9 mouse cellular contexts compared by ENCODE assay signal in genomic region chr1:38695812-38696681, GRCm38 (mm10). TPM values are rescaled to one million over a fixed set of nuclear protein-coding genes. Genes with fewer than 3 reads are reported as not detected.
DNase-seq lines count a peak whose midpoint lies in the region; ATAC-seq and TF ChIP-seq lines count a peak whose summit lies in the region.
"Had no signal": no experiment of that assay in that cellular context is flagged by ENCODE, and none has a peak within 500 bp of the region (broad histone marks: within the 10 kb centered on the region; RNA-seq: fewer than 3 reads in every experiment).

No protein-coding gene starts in this region.

- no peak overlapping the region for H3K4me2 ChIP-seq in midbrain, embryonic 13.5 days (replicated peaks)
- H3K4me2 ChIP-seq in midbrain, embryonic 11.5 days: no peak overlapping the region
- no peak overlapping the region for H3K4me2 ChIP-seq in hindbrain, embryonic 13.5 days
- H3K4me2 ChIP-seq in neural tube, embryonic 15.5 days: no peak overlapping the region
- H3K4me2 ChIP-seq in stomach, postnatal 0 days (replicated peaks; ENCODE audit: low read depth): no peak overlapping the region
- H3K4me2 ChIP-seq: heart, embryonic 15.5 days had no signal

- H3K9ac ChIP-seq in midbrain, embryonic 13.5 days (replicated peaks): no peak overlapping the region
- no peak overlapping the region for H3K9ac ChIP-seq in midbrain, embryonic 11.5 days (ENCODE audit: low read length)
- H3K9ac ChIP-seq in hindbrain, embryonic 13.5 days: no peak overlapping the region
- no peak overlapping the region for H3K9ac ChIP-seq in neural tube, embryonic 15.5 days (replicated peaks)
- H3K9ac ChIP-seq in stomach, postnatal 0 days (ENCODE audit: low read length): no peak overlapping the region
- H3K9ac ChIP-seq: heart, embryonic 15.5 days had no signal

- no peak for TF ChIP-seq CTCF in stomach, postnatal 0 days (IDR thresholded peaks at IDR 0.05; ENCODE audit: low read depth)

- no peaks in the 10 kb centered on the region for H3K9me3 ChIP-seq in midbrain, embryonic 13.5 days
- H3K9me3 ChIP-seq in midbrain, embryonic 11.5 days (ENCODE audit: control insufficient read depth, low read length): no peaks in the 10 kb centered on the region
- H3K9me3 ChIP-seq in embryonic facial prominence, embryonic 10.5 days: no peaks in the 10 kb centered on the region
- no peaks in the 10 kb centered on the region for H3K9me3 ChIP-seq in hindbrain, embryonic 13.5 days
- no peaks in the 10 kb centered on the region for H3K9me3 ChIP-seq in neural tube, embryonic 15.5 days (replicated peaks)
- no peaks in the 10 kb centered on the region for H3K9me3 ChIP-seq in stomach, postnatal 0 days (ENCODE audit: control insufficient read depth, low read length)
- H3K9me3 ChIP-seq: heart, embryonic 15.5 days had no signal

- DNase-seq in midbrain, embryonic 11.5 days (ENCODE audit: low spot score, missing footprints): no peak
- DNase-seq in embryonic facial prominence, embryonic 10.5 days (ENCODE audit: low spot score): no peak
- DNase-seq in MN1 (ENCODE audit: low spot score): no peak
- DNase-seq in stomach, postnatal 0 days (ENCODE audit: low spot score): no peak

- 54% methylated on average over 15 of the region's 15 CpGs for WGBS in midbrain, embryonic 13.5 days
- WGBS in midbrain, embryonic 11.5 days: 69% methylated on average over 15 of the region's 15 CpGs
- 59% methylated on average over 15 of the region's 15 CpGs for WGBS in embryonic facial prominence, embryonic 10.5 days
- 43% methylated on average over 15 of the region's 15 CpGs for WGBS in hindbrain, embryonic 13.5 days
- WGBS in neural tube, embryonic 15.5 days: 36% methylated on average over 15 of the region's 15 CpGs
- 60% methylated on average over 15 of the region's 15 CpGs for WGBS in stomach, postnatal 0 days

- peaks cover 4% of the 10 kb centered on the region; the same call in 1 of the 2 replicates for H3K4me1 ChIP-seq in midbrain, embryonic 13.5 days (replicated peaks)
- no peaks in the 10 kb centered on the region for H3K4me1 ChIP-seq in midbrain, embryonic 11.5 days (ENCODE audit: control insufficient read depth, insufficient read depth, low read length)
- H3K4me1 ChIP-seq in embryonic facial prominence, embryonic 10.5 days: peaks cover 16% of the 10 kb centered on the region
- H3K4me1 ChIP-seq in hindbrain, embryonic 13.5 days (replicated peaks): peaks cover 4% of the 10 kb centered on the region; the same call in 1 of the 2 replicates
- peaks cover 2% of the 10 kb centered on the region; the same call in 1 of the 2 replicates for H3K4me1 ChIP-seq in neural tube, embryonic 15.5 days
- H3K4me1 ChIP-seq in stomach, postnatal 0 days (replicated peaks; ENCODE audit: control insufficient read depth, insufficient read depth): no peaks in the 10 kb centered on the region

- no peak for TF ChIP-seq EP300 in stomach, postnatal 0 days (optimal IDR thresholded peaks at IDR 0.05)

- 0 out of 2 replicates have a peak overlapping the region, but pooled peaks have one; percentile 14 for H3K27ac ChIP-seq in midbrain, embryonic 13.5 days
- H3K27ac ChIP-seq in midbrain, embryonic 11.5 days (ENCODE audit: low read depth, low read length): no peak overlapping the region
- H3K27ac ChIP-seq in embryonic facial prominence, embryonic 10.5 days (replicated peaks): peak overlapping the region; percentile 30; the same call in 1 of the 2 replicates
- peak overlapping the region; percentile 61 for H3K27ac ChIP-seq in hindbrain, embryonic 13.5 days
- no peak overlapping the region for H3K27ac ChIP-seq in neural tube, embryonic 15.5 days (replicated peaks)
- no peak overlapping the region for H3K27ac ChIP-seq in stomach, postnatal 0 days (replicated peaks)
- H3K27ac ChIP-seq: heart, embryonic 15.5 days; left cerebral cortex, adult 2 months had no signal

- no peaks in the 10 kb centered on the region for H3K36me3 ChIP-seq in midbrain, embryonic 13.5 days
- no peaks in the 10 kb centered on the region for H3K36me3 ChIP-seq in midbrain, embryonic 11.5 days (ENCODE audit: control insufficient read depth, insufficient read depth, low read length)
- H3K36me3 ChIP-seq in embryonic facial prominence, embryonic 10.5 days (replicated peaks): no peaks in the 10 kb centered on the region
- H3K36me3 ChIP-seq in hindbrain, embryonic 13.5 days: no peaks in the 10 kb centered on the region
- no peaks in the 10 kb centered on the region for H3K36me3 ChIP-seq in neural tube, embryonic 15.5 days
- H3K36me3 ChIP-seq in stomach, postnatal 0 days (ENCODE audit: control insufficient read depth, insufficient read depth, low read length): no peaks in the 10 kb centered on the region
- H3K36me3 ChIP-seq: heart, embryonic 15.5 days had no signal

- no peak overlapping the region for H3K4me3 ChIP-seq in midbrain, embryonic 13.5 days (replicated peaks)
- no peak overlapping the region for H3K4me3 ChIP-seq in midbrain, embryonic 11.5 days (ENCODE audit: low read depth, low read length)
- no peak overlapping the region for H3K4me3 ChIP-seq in embryonic facial prominence, embryonic 10.5 days
- no peak overlapping the region for H3K4me3 ChIP-seq in hindbrain, embryonic 13.5 days
- no peak overlapping the region for H3K4me3 ChIP-seq in neural tube, embryonic 15.5 days (replicated peaks)
- H3K4me3 ChIP-seq in stomach, postnatal 0 days (ENCODE audit: low read depth, low read length): no peak overlapping the region
- H3K4me3 ChIP-seq: heart, embryonic 15.5 days; left cerebral cortex, adult 2 months had no signal

- ATAC-seq in midbrain, embryonic 13.5 days: no peak
- ATAC-seq in midbrain, embryonic 11.5 days (ENCODE audit: low FRiP score): no peak
- peak; percentile 54; the same call in 1 of the 2 replicates for ATAC-seq in hindbrain, embryonic 13.5 days (ENCODE audit: low FRiP score)
- ATAC-seq in neural tube, embryonic 15.5 days (ENCODE audit: low FRiP score): peak; percentile 53; the same call in 1 of the 2 replicates
- ATAC-seq in stomach, postnatal 0 days (ENCODE audit: low FRiP score, low TSS enrichment): no peak

- H3K27me3 ChIP-seq in midbrain, embryonic 13.5 days: no peaks in the 10 kb centered on the region
- H3K27me3 ChIP-seq in midbrain, embryonic 11.5 days (ENCODE audit: control insufficient read depth, insufficient read depth, low read length): no peaks in the 10 kb centered on the region
- no peaks in the 10 kb centered on the region for H3K27me3 ChIP-seq in embryonic facial prominence, embryonic 10.5 days (replicated peaks; ENCODE audit: low read depth, poor library complexity, severe bottlenecking)
- H3K27me3 ChIP-seq in hindbrain, embryonic 13.5 days: no peaks in the 10 kb centered on the region
- H3K27me3 ChIP-seq in neural tube, embryonic 15.5 days (replicated peaks): no peaks in the 10 kb centered on the region
- 0 out of 2 replicates have a peak, but pooled peaks cover 2% of the 10 kb centered on the region for H3K27me3 ChIP-seq in stomach, postnatal 0 days (ENCODE audit: control insufficient read depth, insufficient read depth, low read length)

RNA-seq across cellular contexts. Expression of gene Aff3, which starts 31.3 kb away (rescaled TPM):
- 10.7 and 12.7 TPM in 2 replicates for polyA plus RNA-seq in midbrain, embryonic 13.5 days (2015; fragmentation: Nextera tagmentation; extraction: Ambion mirVana)
- 15.3 and 16.3 TPM in 2 replicates for polyA plus RNA-seq in midbrain, embryonic 11.5 days (2014; fragmentation: Nextera tagmentation; extraction: Ambion mirVana)
- 8.7 and 9.7 TPM in 2 replicates for polyA plus RNA-seq in embryonic facial prominence, embryonic 10.5 days (2016; fragmentation: Nextera tagmentation; extraction: Ambion mirVana)
- 15.1 and 19.0 TPM in 2 replicates for polyA plus RNA-seq in hindbrain, embryonic 13.5 days (2015; fragmentation: Nextera tagmentation; extraction: Ambion mirVana)
- polyA plus RNA-seq in neural tube, embryonic 15.5 days (2015; fragmentation: Nextera tagmentation; extraction: Ambion mirVana): 22.9 and 33.1 TPM in 2 replicates
- 1.9 and 2.1 TPM in 2 replicates for polyA plus RNA-seq in stomach, postnatal 0 days (2015; fragmentation: Nextera tagmentation; extraction: Ambion mirVana)

Comparison
In these comparisons a context has a peak if more than half of its experiments do, and no peak if none do; other contexts are left out.
1. H3K27ac ChIP-seq: peak in midbrain, embryonic 13.5 days (single experiment), embryonic facial prominence, embryonic 10.5 days (single experiment) and hindbrain, embryonic 13.5 days (single experiment); none in midbrain, embryonic 11.5 days (single experiment), neural tube, embryonic 15.5 days (single experiment) and stomach, postnatal 0 days (single experiment).
2. ATAC-seq: peak in hindbrain, embryonic 13.5 days (single experiment) and neural tube, embryonic 15.5 days (single experiment); none in midbrain, embryonic 13.5 days (single experiment), midbrain, embryonic 11.5 days (single experiment) and stomach, postnatal 0 days (single experiment).